ENCODE assay signal across 15 mouse cellular contexts in genomic region chr5:124555145-124555544, GRCm38 (mm10). TPM values are rescaled to one million over a fixed set of nuclear protein-coding genes. Genes with fewer than 3 reads are reported as not detected.
DNase-seq lines count a peak whose midpoint lies in the region; ATAC-seq and TF ChIP-seq lines count a peak whose summit lies in the region.
"Had no signal": no experiment of that assay in that cellular context is flagged by ENCODE, and none has a peak within 500 bp of the region (broad histone marks: within the 10 kb centered on the region; RNA-seq: fewer than 3 reads in every experiment).

No protein-coding gene starts in this region.

- H3K4me3 ChIP-seq in lung, postnatal 0 days (ENCODE audit: low read depth, low read length): no peak overlapping the region
- no peak overlapping the region for H3K4me3 ChIP-seq in stomach, postnatal 0 days (ENCODE audit: low read depth, low read length)
- H3K4me3 ChIP-seq: limb, embryonic 12.5 days; myocyte; stomach, embryonic 15.5 days had no signal

- no peak overlapping the region for H3K9ac ChIP-seq in lung, postnatal 0 days (replicated peaks; ENCODE audit: low read depth)
- H3K9ac ChIP-seq in stomach, postnatal 0 days (ENCODE audit: low read length): no peak overlapping the region
- H3K9ac ChIP-seq: limb, embryonic 12.5 days; stomach, embryonic 15.5 days had no signal

- no peaks in the 10 kb centered on the region for H3K27me3 ChIP-seq in lung, postnatal 0 days (replicated peaks; ENCODE audit: insufficient read depth, low read length)
- no peaks in the 10 kb centered on the region for H3K27me3 ChIP-seq in stomach, postnatal 0 days (ENCODE audit: control insufficient read depth, insufficient read depth, low read length)
- H3K27me3 ChIP-seq: limb, embryonic 12.5 days; stomach, embryonic 15.5 days had no signal

- H3K9me3 ChIP-seq in lung, postnatal 0 days (ENCODE audit: low read length): no peaks in the 10 kb centered on the region
- no peaks in the 10 kb centered on the region for H3K9me3 ChIP-seq in stomach, postnatal 0 days (ENCODE audit: control insufficient read depth, low read length)
- H3K9me3 ChIP-seq: limb, embryonic 12.5 days; stomach, embryonic 15.5 days had no signal

- WGBS in lung, postnatal 0 days: 60% methylated on average over 1 of the region's 1 CpGs
- 84% methylated on average over 1 of the region's 1 CpGs for WGBS in stomach, postnatal 0 days

- DNase-seq in heart, postnatal 4 days: peak; percentile 37
- DNase-seq in heart, adult 8-10 months (ENCODE audit: low spot score): no peak
- no peak for DNase-seq in lung, postnatal 0 days (ENCODE audit: low spot score)
- DNase-seq in lung, postnatal 36 days: no peak
- DNase-seq in adipocyte (ENCODE audit: low spot score): peak; percentile 43
- DNase-seq in stomach, postnatal 0 days (ENCODE audit: low spot score): no peak
- DNase-seq in right cerebral cortex, postnatal 36 days (ENCODE audit: low spot score in 2 of 2): no peak
- DNase-seq: adrenal gland, postnatal 10 days; cerebellum, adult 2 months; gastrocnemius, postnatal 25 days; heart, postnatal 14 days had no signal

- TF ChIP-seq EP300 in lung, postnatal 0 days (IDR thresholded peaks at IDR 0.05): no peak
- no peak for TF ChIP-seq EP300 in stomach, postnatal 0 days (optimal IDR thresholded peaks at IDR 0.05)

- 0 out of 2 replicates have a peak, but pooled peaks cover 10% of the 10 kb centered on the region for H3K36me3 ChIP-seq in lung, postnatal 0 days (ENCODE audit: insufficient read depth, low read length)
- 0 out of 2 replicates have a peak, but pooled peaks cover 2% of the 10 kb centered on the region for H3K36me3 ChIP-seq in stomach, postnatal 0 days (ENCODE audit: control insufficient read depth, insufficient read depth, low read length)

- TF ChIP-seq CTCF in lung, postnatal 0 days (IDR thresholded peaks at IDR 0.05): peak; percentile 54
- TF ChIP-seq CTCF in stomach, postnatal 0 days (IDR thresholded peaks at IDR 0.05; ENCODE audit: low read depth): peak; percentile 66

- H3K4me2 ChIP-seq in lung, postnatal 0 days (replicated peaks; ENCODE audit: low read depth, low read length): no peak overlapping the region
- H3K4me2 ChIP-seq in stomach, postnatal 0 days (replicated peaks; ENCODE audit: low read depth): no peak overlapping the region
- H3K4me2 ChIP-seq: limb, embryonic 12.5 days; stomach, embryonic 15.5 days had no signal

- no peak for ATAC-seq in lung, postnatal 0 days
- no peak for ATAC-seq in stomach, postnatal 0 days (ENCODE audit: low FRiP score, low TSS enrichment)

- no peak overlapping the region for H3K27ac ChIP-seq in lung, postnatal 0 days (ENCODE audit: low read length)
- H3K27ac ChIP-seq in stomach, postnatal 0 days (replicated peaks): no peak overlapping the region
- H3K27ac ChIP-seq: limb, embryonic 12.5 days; macrophage; stomach, embryonic 15.5 days had no signal

- peaks cover 4% of the 10 kb centered on the region; the same call in 1 of the 2 replicates for H3K4me1 ChIP-seq in lung, postnatal 0 days (ENCODE audit: insufficient read depth, low read depth, low read length)
- H3K4me1 ChIP-seq in stomach, postnatal 0 days (replicated peaks; ENCODE audit: control insufficient read depth, insufficient read depth): no peaks in the 10 kb centered on the region

RNA-seq across cellular contexts. Expression of gene Ddx55, which starts 2.5 kb away (rescaled TPM):
- 1 to 10 TPM; 7.8 to 8.5 TPM for total RNA-seq in heart, postnatal 4 days (2021)
- 1 to 10 TPM; 4.2 to 6.6 (median 5.5) TPM for total RNA-seq in heart, adult 8-10 months (2022)
- polyA plus RNA-seq in lung, postnatal 0 days (2015; fragmentation: Nextera tagmentation; extraction: Ambion mirVana): 6.3 and 6.7 TPM in 2 replicates
- 5.8 and 6.1 TPM in 2 replicates for polyA plus RNA-seq in stomach, postnatal 0 days (2015; fragmentation: Nextera tagmentation; extraction: Ambion mirVana)

RNA-seq across cellular contexts. Expression of gene Tmed2, which starts 14.7 kb away (rescaled TPM):
- 100 to 1,000 TPM; 217 to 226 TPM for total RNA-seq in heart, postnatal 4 days (2021)
- total RNA-seq in heart, adult 8-10 months (2022): 100 to 1,000 TPM; 164 to 190 (median 179) TPM
- polyA plus RNA-seq in lung, postnatal 0 days (2015; fragmentation: Nextera tagmentation; extraction: Ambion mirVana): 478 and 479 TPM in 2 replicates
- polyA plus RNA-seq in stomach, postnatal 0 days (2015; fragmentation: Nextera tagmentation; extraction: Ambion mirVana): 544 and 572 TPM in 2 replicates

RNA-seq across cellular contexts. Expression of gene Eif2b1, which starts 23.8 kb away (rescaled TPM):
- total RNA-seq in heart, postnatal 4 days (2021): 10 to 100 TPM; 38.6 to 42.5 TPM
- total RNA-seq in heart, adult 8-10 months (2022): 10 to 100 TPM; 22.3 to 29.9 (median 28.5) TPM
- 44.4 and 46.6 TPM in 2 replicates for polyA plus RNA-seq in lung, postnatal 0 days (2015; fragmentation: Nextera tagmentation; extraction: Ambion mirVana)
- polyA plus RNA-seq in stomach, postnatal 0 days (2015; fragmentation: Nextera tagmentation; extraction: Ambion mirVana): 58.8 and 61.2 TPM in 2 replicates

RNA-seq across cellular contexts. Expression of gene Gtf2h3, which starts 23.8 kb away (rescaled TPM):
- 10 to 100 TPM; 20.1 to 23.9 TPM for total RNA-seq in heart, postnatal 4 days (2021)
- total RNA-seq in heart, adult 8-10 months (2022): 10 to 100 TPM; 17.8 to 21.5 (median 20.1) TPM
- polyA plus RNA-seq in lung, postnatal 0 days (2015; fragmentation: Nextera tagmentation; extraction: Ambion mirVana): 23.5 and 25.3 TPM in 2 replicates
- 24.9 and 27.6 TPM in 2 replicates for polyA plus RNA-seq in stomach, postnatal 0 days (2015; fragmentation: Nextera tagmentation; extraction: Ambion mirVana)

RNA-seq across cellular contexts. Expression of gene Rilpl1, which starts 24.0 kb away (rescaled TPM):
- 10 to 100 TPM; 50.3 to 53.6 TPM for total RNA-seq in heart, postnatal 4 days (2021)
- 100 to 1,000 TPM; 179 to 263 (median 215) TPM for total RNA-seq in heart, adult 8-10 months (2022)
- 24.4 and 26.6 TPM in 2 replicates for polyA plus RNA-seq in lung, postnatal 0 days (2015; fragmentation: Nextera tagmentation; extraction: Ambion mirVana)
- polyA plus RNA-seq in stomach, postnatal 0 days (2015; fragmentation: Nextera tagmentation; extraction: Ambion mirVana): 9.0 and 9.3 TPM in 2 replicates

Comparison
In these comparisons a context has a peak if more than half of its experiments do, and no peak if none do; other contexts are left out.
1. DNase-seq: peak in heart, postnatal 4 days (single experiment) and adipocyte (single experiment); none in heart, adult 8-10 months (single experiment), lung, postnatal 0 days (single experiment), lung, postnatal 36 days (single experiment), stomach, postnatal 0 days (single experiment) and right cerebral cortex, postnatal 36 days (0 of 2).